8 mouse cellular contexts compared by ENCODE assay signal in genomic region chr12:83424720-83425444, GRCm38 (mm10).
DNase-seq lines count a peak whose midpoint lies in the region; ATAC-seq lines count a peak whose summit lies in the region.

No protein-coding gene starts in this region.

- H3K4me1 ChIP-seq in hindbrain, embryonic 10.5 days (replicated peaks): peaks cover 28% of the 10 kb centered on the region
- H3K4me1 ChIP-seq in hindbrain, embryonic 16.5 days (ENCODE audit: control insufficient read depth, insufficient read depth, low read depth, low read length): peaks cover 2% of the 10 kb centered on the region; the same call in 1 of the 2 replicates

- 0 out of 2 replicates have a peak overlapping the region, but pooled peaks have one; percentile 40 for H3K27ac ChIP-seq in hindbrain, embryonic 10.5 days
- no peak overlapping the region for H3K27ac ChIP-seq in hindbrain, embryonic 16.5 days (ENCODE audit: low read depth, low read length)

- intact Hi-C loops in heart, postnatal 36 days (cut with DNase I): loop anchor here (5.0 kb wide), 1 partner anchor 313 kb away; no protein-coding TSS in a partner anchor

- H3K4me2 ChIP-seq in hindbrain, embryonic 16.5 days (ENCODE audit: low read length): no peak overlapping the region

- H3K9me3 ChIP-seq in hindbrain, embryonic 10.5 days: 0 out of 2 replicates have a peak, but pooled peaks cover 3% of the 10 kb centered on the region
- H3K9me3 ChIP-seq in hindbrain, embryonic 16.5 days (ENCODE audit: control insufficient read depth, low read length): no peaks in the 10 kb centered on the region

- H3K27me3 ChIP-seq in hindbrain, embryonic 10.5 days (ENCODE audit: insufficient read depth, poor library complexity, severe bottlenecking): no peaks in the 10 kb centered on the region
- H3K27me3 ChIP-seq in hindbrain, embryonic 16.5 days (replicated peaks; ENCODE audit: control insufficient read depth, insufficient read depth, low read length): no peaks in the 10 kb centered on the region

- H3K4me3 ChIP-seq in hindbrain, embryonic 10.5 days: no peak overlapping the region
- no peak overlapping the region for H3K4me3 ChIP-seq in hindbrain, embryonic 16.5 days (ENCODE audit: low read length)

- no peaks in the 10 kb centered on the region for H3K36me3 ChIP-seq in hindbrain, embryonic 10.5 days
- no peaks in the 10 kb centered on the region for H3K36me3 ChIP-seq in hindbrain, embryonic 16.5 days (ENCODE audit: control insufficient read depth, insufficient read depth, low read length)

- 79% methylated on average over 11 of the region's 11 CpGs for WGBS in hindbrain, embryonic 10.5 days
- 57% methylated on average over 11 of the region's 11 CpGs for WGBS in hindbrain, embryonic 16.5 days

- DNase-seq in hindbrain, embryonic 10.5 days (ENCODE audit: low spot score): no peak
- peak; percentile 64 for DNase-seq in MN1 (ENCODE audit: low spot score)
- peak; percentile 72 for DNase-seq in cerebellum, adult 9-11 months
- DNase-seq in heart, postnatal 36 days: peak; percentile 39 to 48
- DNase-seq in retina, adult 2 months (ENCODE audit: low read depth, low spot score): peak; percentile 71
- no peak for DNase-seq in thymus, postnatal 0 days (ENCODE audit: low spot score)
- DNase-seq in gastrocnemius, adult 18-20 months (ENCODE audit: low spot score): no peak

- no peak overlapping the region for H3K9ac ChIP-seq in hindbrain, embryonic 16.5 days (ENCODE audit: low read depth, low read length)

- ATAC-seq in hindbrain, embryonic 16.5 days: no peak

Comparison
In these comparisons a context has a peak if more than half of its experiments do, and no peak if none do; other contexts are left out.
1. DNase-seq: peak in MN1 (single experiment), cerebellum, adult 9-11 months (single experiment), heart, postnatal 36 days (2 of 2) and retina, adult 2 months (single experiment); none in hindbrain, embryonic 10.5 days (single experiment), thymus, postnatal 0 days (single experiment) and gastrocnemius, adult 18-20 months (single experiment).